Mouse (Mus musculus) embryonic facial prominence, embryonic 15.5 days (tissue): Measurements from ENCODE around the gene Psmg4. TPM values are rescaled to one million over a fixed set of nuclear protein-coding genes. Genes with fewer than 3 reads are reported as not detected.

ENCODE experiments used
- ATAC-seq: fragments of 200-750 bp; cut with Nextera tagmentation; 2 replicates; pipeline ENCODE4 v1.8.0; 2017; ENCODE audit warnings: low read depth, moderate TSS enrichment; ENCODE audit not compliant: insufficient number of reproducible peaks, low FRiP score, low TSS enrichment
- H3K27ac ChIP-seq: fragments of 300-500 bp; sonication (generic); replicated peaks from 2 replicates; pipeline ENCODE4 v1.5.1; 2015; ENCODE audit warnings: mild to moderate bottlenecking, inconsistent platforms
- H3K27me3 ChIP-seq: fragments of 300-500 bp; sonication (generic); 2 replicates; pipeline ENCODE4 v1.6.1; 2015; ENCODE audit warnings: inconsistent platforms
- H3K36me3 ChIP-seq: fragments of 300-500 bp; sonication (generic); 2 replicates; pipeline ENCODE4 v1.6.1; 2015; ENCODE audit warnings: mild to moderate bottlenecking, inconsistent platforms
- H3K4me1 ChIP-seq: fragments of 300-500 bp; sonication (generic); 2 replicates; pipeline ENCODE4 v1.6.1; 2015; ENCODE audit warnings: inconsistent platforms
- H3K4me2 ChIP-seq: fragments of 300-500 bp; sonication (generic); replicated peaks from 2 replicates; pipeline ENCODE4 v1.6.1; 2015; ENCODE audit warnings: mild to moderate bottlenecking, inconsistent platforms
- H3K4me3 ChIP-seq: fragments of 300-500 bp; sonication (generic); replicated peaks from 2 replicates; pipeline ENCODE4 v1.5.1; 2015; ENCODE audit warnings: mild to moderate bottlenecking, inconsistent platforms
- H3K9ac ChIP-seq: fragments of 300-500 bp; sonication (generic); 2 replicates; pipeline ENCODE4 v1.6.1; 2015; ENCODE audit warnings: inconsistent platforms
- H3K9me3 ChIP-seq: fragments of 300-500 bp; sonication (generic); replicated peaks from 2 replicates; pipeline ENCODE4 v1.6.1; 2016; ENCODE audit warnings: inconsistent platforms
- WGBS: fragments of 180-500 bp; shearing (Covaris S2); methylation state at CpG from one replicate; pipeline ENCODE4 v1.1.7; 2015; 5-methylcytosine and 5-hydroxymethylcytosine counted together
- polyA plus RNA-seq: library from polyadenylated mRNA; unstranded; fragments of >200 nt; fragmentation: Nextera tagmentation; extraction: Ambion mirVana; gene quantifications from 2 replicates; pipeline ENCODE4 v1.2.1, GENCODE M21; 2015

Psmg4 gene
- polyA plus RNA-seq, 1 experiment from 2014 or later, result 72.6 TPM

DNA sequence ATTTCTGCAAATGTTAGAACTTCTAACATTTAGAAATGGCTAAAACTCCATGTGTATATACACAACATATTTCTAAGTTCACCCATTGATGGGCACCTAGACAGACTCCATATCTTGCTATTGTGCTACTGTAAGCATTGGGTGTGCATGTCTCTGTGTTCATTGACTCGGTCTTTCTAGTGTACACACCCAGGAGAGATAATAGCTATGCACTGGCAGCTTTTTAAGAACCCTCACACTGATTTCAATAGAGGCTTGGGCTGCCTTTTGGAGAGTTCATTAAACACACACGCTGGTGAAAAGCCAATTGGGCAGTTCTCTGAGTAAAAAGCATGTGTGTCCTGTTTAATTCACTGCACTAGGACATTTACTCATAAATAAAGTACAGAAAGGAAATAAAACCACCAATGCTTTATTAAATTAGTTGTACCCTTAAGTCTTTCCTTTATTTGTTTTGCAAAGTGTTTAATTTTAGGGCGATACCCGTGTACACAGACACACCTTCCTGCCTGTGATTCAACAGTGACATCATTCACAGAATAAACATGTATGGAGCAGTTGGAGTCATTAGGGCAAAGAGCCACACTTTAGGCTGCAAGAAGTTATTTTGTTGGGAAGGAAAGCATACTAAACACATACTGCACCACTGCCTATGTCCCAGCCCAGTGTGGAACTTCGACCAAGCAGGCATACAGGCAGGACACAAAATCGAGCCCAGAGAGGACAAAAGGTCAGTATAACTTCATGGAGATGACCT, 45.1 kb downstream of the Psmg4 start:
- 73% methylated on average over 6 of the region's 6 CpGs for WGBS
- ATAC-seq, result no peak
- H3K27ac ChIP-seq, result no peak overlapping the region

DNA sequence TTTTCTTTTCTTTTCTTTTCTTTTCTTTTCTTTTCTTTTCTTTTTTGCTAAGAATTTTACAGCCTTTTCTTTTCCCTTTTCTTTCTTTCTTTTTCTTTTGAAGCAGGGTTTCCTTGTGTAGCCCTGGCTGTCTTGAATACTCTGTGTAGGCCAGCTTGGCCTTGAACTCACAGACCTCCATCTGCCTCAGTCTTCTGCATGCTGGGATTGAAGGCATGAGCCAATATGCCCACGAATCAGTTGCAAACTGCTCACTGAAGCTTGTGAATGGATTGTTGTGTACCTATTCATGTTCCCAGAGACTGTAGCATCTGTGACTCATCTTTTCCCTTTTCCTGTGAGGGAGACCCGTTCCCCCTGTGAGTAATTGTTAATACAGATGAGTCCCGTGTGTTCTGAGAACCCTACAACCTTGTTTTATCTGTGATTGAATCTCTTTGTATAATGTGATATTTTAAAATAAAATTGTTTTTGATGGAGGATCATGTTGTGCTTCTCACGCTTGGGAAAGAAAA, 48.6 kb downstream of the Psmg4 start:
- no peak overlapping the region for H3K4me3 ChIP-seq
- no peaks in the 10 kb centered on the region for H3K36me3 ChIP-seq
- H3K4me2 ChIP-seq, result no peak overlapping the region
- no peak for ATAC-seq
- 44% methylated on average over 4 of the region's 4 CpGs for WGBS
- H3K4me1 ChIP-seq, result no peaks in the 10 kb centered on the region
- H3K9me3 ChIP-seq, result no peaks in the 10 kb centered on the region
- no peak overlapping the region for H3K9ac ChIP-seq
- H3K27ac ChIP-seq, result no peak overlapping the region
- no peaks in the 10 kb centered on the region for H3K27me3 ChIP-seq

More for the DNA sequence above, 45.1 kb downstream of the Psmg4 start:
- Histone ChIP-seq H3K9me3 (no peaks in the 10 kb centered on the region), H3K36me3 (no peaks in the 10 kb centered on the region), H3K9ac (no peak overlapping the region), H3K27me3 (no peaks in the 10 kb centered on the region), H3K4me2 (no peak overlapping the region), H3K4me1 (no peaks in the 10 kb centered on the region), H3K4me3 (no peak overlapping the region)

DNA sequence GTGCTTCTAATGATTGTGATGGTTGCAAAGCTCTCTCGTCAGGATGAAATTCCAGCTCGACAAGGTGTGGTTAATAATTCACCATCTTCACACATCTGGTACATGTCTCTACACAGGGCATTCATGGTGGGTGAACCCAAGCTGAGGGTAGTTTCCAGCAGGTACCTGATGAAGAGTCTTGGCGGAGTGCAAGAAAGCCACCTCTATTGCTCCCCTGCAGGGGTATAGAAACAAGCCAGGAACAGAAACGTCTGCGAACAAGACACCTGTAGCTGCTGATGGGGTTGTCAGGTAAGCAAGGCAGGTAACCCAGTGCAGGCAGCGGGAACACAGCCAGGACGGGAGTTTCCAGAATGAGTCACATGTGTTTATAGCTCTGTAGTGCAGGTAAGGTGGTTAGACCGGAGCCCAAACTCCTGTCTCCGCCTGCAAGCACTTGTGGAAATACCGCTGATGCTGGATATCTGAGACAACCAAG, 50.0 kb downstream of the Psmg4 start:
- H3K27me3 ChIP-seq, result no peaks in the 10 kb centered on the region
- 0 out of 2 replicates have a peak overlapping the region, but pooled peaks have one; percentile 6 for H3K4me2 ChIP-seq
- WGBS, result 51% methylated on average over 10 of the region's 10 CpGs
- ATAC-seq, result peak; percentile 43; the same call in 1 of the 2 replicates
- no peaks in the 10 kb centered on the region for H3K36me3 ChIP-seq
- no peak overlapping the region for H3K4me3 ChIP-seq
- no peak overlapping the region; the same call in 1 of the 2 replicates for H3K27ac ChIP-seq
- H3K9me3 ChIP-seq, result no peaks in the 10 kb centered on the region
- H3K4me1 ChIP-seq, result no peaks in the 10 kb centered on the region
- H3K9ac ChIP-seq, result no peak overlapping the region

DNA sequence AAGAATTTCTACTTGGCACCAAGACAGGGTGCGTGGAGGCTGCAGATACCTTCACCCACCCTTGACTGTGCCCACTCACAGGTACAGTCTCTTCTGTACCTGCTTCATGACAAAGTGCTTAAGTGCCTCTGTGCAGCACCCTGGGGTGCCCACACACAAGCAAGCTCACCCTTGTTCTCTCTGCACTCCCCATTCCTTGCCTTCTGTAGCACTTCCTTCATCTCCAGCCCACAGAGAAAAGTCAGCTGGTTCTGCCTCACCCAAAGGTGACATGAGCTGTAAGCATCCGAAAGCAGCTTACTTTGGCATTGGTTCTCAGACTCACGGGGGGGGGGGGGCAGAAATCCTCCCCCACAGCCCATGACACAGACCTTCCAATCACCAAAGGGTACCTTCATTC, 52.1 kb downstream of the Psmg4 start:
- H3K9ac ChIP-seq, result no peak overlapping the region
- H3K4me1 ChIP-seq, result no peaks in the 10 kb centered on the region
- WGBS, result 75% methylated on average over 3 of the region's 3 CpGs
- H3K9me3 ChIP-seq, result no peaks in the 10 kb centered on the region
- no peak for ATAC-seq
- no peak overlapping the region for H3K4me3 ChIP-seq
- no peak overlapping the region for H3K27ac ChIP-seq
- no peaks in the 10 kb centered on the region for H3K36me3 ChIP-seq
- no peaks in the 10 kb centered on the region for H3K27me3 ChIP-seq
- no peak overlapping the region for H3K4me2 ChIP-seq

DNA sequence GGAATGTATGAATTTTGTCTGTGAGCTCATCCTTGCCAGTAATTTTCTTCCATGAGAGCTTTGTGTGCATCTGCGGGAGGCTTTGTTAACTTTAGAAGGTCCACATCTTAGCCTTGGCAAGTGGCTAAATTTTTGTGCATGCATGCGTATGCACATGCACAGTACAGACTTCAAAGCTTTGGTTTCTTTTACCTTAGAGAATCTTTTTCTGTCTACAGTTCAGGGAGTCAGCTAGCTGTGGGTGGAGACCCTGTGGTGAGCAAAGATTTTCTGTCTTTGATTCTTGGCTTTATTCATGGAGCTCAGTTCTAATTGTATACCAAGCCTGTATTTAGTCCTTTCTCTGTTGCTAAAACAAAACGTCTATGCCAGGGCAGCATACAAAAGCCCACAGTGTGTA, 56.0 kb downstream of the Psmg4 start:
- H3K4me2 ChIP-seq, result no peak overlapping the region
- no peaks in the 10 kb centered on the region for H3K36me3 ChIP-seq
- H3K27me3 ChIP-seq, result no peaks in the 10 kb centered on the region
- no peak overlapping the region for H3K27ac ChIP-seq
- ATAC-seq, result peak; percentile 47
- peaks cover 4% of the 10 kb centered on the region; the same call in 1 of the 2 replicates for H3K4me1 ChIP-seq
- H3K9me3 ChIP-seq, result no peaks in the 10 kb centered on the region
- H3K9ac ChIP-seq, result no peak overlapping the region
- H3K4me3 ChIP-seq, result no peak overlapping the region
- WGBS, result 66% methylated on average over 3 of the region's 3 CpGs

DNA sequence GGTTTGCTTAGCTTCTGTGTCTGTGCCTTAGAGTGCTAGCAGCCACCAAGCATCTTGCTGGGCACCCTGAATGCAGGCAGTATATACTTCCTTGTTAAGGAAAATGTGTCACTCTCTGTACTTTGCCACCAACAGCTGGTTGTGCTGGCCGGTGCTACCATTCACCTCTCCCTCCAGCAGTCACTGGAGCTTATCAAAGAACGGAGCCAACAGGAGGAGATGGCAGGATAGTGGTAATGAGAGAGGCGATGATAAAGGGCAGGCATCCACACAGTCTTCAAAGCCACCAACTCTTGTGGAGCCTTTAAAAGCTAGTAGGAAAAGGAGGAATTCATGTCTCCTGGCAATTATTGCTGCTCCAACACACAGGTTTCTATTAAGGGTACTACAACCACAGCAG, 57.0 kb downstream of the Psmg4 start:
- Histone ChIP-seq H3K4me1 (peaks cover 4% of the 10 kb centered on the region; the same call in 1 of the 2 replicates), H3K9me3 (no peaks in the 10 kb centered on the region), H3K36me3 (no peaks in the 10 kb centered on the region), H3K27ac (no peak overlapping the region), H3K27me3 (no peaks in the 10 kb centered on the region), H3K9ac (no peak overlapping the region), H3K4me2 (no peak overlapping the region), H3K4me3 (no peak overlapping the region)
- ATAC-seq, result no peak
- 90% methylated on average over 3 of the region's 3 CpGs for WGBS

DNA sequence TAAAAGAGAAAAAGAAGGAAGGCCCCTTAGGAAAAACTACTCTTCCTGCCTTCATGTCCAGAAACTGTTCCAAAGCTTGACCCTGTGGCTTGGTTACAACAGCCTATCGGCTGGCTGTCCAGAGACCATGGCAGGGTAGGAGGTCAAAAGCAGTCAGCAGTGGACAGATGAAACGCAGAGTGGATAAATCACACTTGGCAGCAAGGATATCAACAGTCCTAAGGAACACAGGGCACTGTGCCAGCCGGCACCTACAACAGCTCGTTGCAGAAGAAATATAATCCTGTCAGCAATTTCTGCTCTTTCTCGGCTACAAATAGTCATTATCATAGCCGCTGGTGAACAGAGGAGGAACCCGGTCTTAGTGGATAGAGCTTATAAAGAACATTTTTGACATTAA, 60.2 kb downstream of the Psmg4 start:
- H3K4me3 ChIP-seq, result no peak overlapping the region
- no peaks in the 10 kb centered on the region for H3K9me3 ChIP-seq
- no peaks in the 10 kb centered on the region for H3K36me3 ChIP-seq
- H3K27ac ChIP-seq, result no peak overlapping the region
- no peak for ATAC-seq
- 32% methylated on average over 7 of the region's 7 CpGs for WGBS
- peaks cover 4% of the 10 kb centered on the region; the same call in 1 of the 2 replicates for H3K4me1 ChIP-seq
- no peaks in the 10 kb centered on the region for H3K27me3 ChIP-seq
- no peak overlapping the region for H3K9ac ChIP-seq
- H3K4me2 ChIP-seq, result no peak overlapping the region

DNA sequence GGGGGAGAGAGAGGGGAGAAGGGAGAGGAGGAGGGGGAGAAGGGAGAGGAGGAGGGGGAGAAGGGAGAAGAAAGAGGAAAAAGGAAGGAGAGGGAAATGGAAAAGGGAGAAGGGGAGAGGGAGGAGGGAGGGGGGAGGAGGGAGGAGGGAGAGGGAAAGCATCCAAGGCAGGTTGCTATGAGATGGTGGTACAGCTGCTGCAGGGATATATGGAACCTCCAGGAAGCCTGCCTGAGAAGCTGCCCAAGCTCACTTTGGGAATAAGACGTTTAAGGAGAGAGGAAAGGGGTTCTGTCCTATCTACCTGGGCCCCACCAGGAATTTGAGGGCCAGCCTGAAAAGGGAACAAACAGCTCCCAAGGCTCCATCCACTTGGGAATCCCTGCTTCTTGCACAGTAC, 64.2 kb downstream of the Psmg4 start:
- Histone ChIP-seq H3K36me3 (no peaks in the 10 kb centered on the region), H3K4me2 (no peak overlapping the region), H3K9me3 (no peaks in the 10 kb centered on the region), H3K27ac (no peak overlapping the region), H3K4me3 (no peak overlapping the region), H3K9ac (no peak overlapping the region), H3K27me3 (no peaks in the 10 kb centered on the region), H3K4me1 (peaks cover 7% of the 10 kb centered on the region; the same call in 1 of the 2 replicates)
- no peak for ATAC-seq
- WGBS, result 26% methylated on average over 1 of the region's 1 CpGs

Other genes with a start within 250 kb of the Psmg4 start
- 15.8 and 19.1 TPM in 2 replicates for gene Nqo2, start 198.3 kb upstream of the Psmg4 start, polyA plus RNA-seq
- gene Ripk1, start 160.6 kb upstream of the Psmg4 start, polyA plus RNA-seq, result 19.3 and 19.7 TPM in 2 replicates
- 69.0 and 74.4 TPM in 2 replicates for gene Serpinb6a, start 160.2 kb upstream of the Psmg4 start, polyA plus RNA-seq
- gene Bphl, start 125.4 kb upstream of the Psmg4 start, polyA plus RNA-seq, result 51.2 and 72.1 TPM in 2 replicates
- 208 and 211 TPM in 2 replicates for gene Tubb2a, start 85.0 kb upstream of the Psmg4 start, polyA plus RNA-seq
- 55.4 and 56.9 TPM in 2 replicates for gene Tubb2b, start 32.5 kb upstream of the Psmg4 start, polyA plus RNA-seq
- 4.3 and 4.6 TPM in 2 replicates for gene Slc22a23, start 182.2 kb downstream of the Psmg4 start, polyA plus RNA-seq